Mouse (Mus musculus) lung, postnatal 0 days (tissue): ENCODE results near the gene 6430550D23Rik.

Source experiments
- CTCF ChIP-seq: IDR thresholded peaks from 2 replicates; pipeline ENCODE4 v1.5.1; 2016; ENCODE audit warnings: antibody characterized with exemption, mild to moderate bottlenecking
- EP300 ChIP-seq: IDR thresholded peaks from 2 replicates; pipeline ENCODE4 v1.6.1; 2016; ENCODE audit warnings: antibody characterized with exemption, mild to moderate bottlenecking, control low read depth

DNA sequence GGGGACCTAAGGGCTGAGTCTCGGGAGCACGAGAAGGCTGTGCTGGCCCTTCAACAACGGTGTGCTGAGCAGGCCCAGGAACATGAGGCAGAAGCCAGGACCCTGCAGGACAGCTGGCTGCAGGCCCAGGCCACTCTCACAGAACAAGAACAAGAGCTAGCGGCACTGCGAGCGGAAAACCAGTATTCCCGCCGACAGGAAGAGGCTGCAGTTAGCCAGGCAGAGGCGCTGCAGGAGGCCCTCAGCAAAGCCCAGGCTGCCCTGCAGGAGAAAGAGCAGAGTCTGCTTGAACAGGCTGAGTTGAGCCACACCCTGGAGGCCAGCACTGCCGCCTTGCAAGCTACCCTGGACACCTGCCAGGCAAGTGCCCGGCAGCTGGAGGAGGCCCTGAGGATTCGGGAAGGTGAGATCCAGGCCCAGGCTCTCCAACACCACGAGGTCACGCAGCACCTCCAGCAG lies 15.9 kb downstream of the 6430550D23Rik start:
- peak; percentile 39 for TF ChIP-seq CTCF
- no peak for TF ChIP-seq EP300
